Mouse (Mus musculus) CH12.LX (cell line): ENCODE results near the gene Bach2. TPM values are rescaled to one million over a fixed set of nuclear protein-coding genes. Genes with fewer than 3 reads are reported as not detected.

Source experiments
- DNase-seq: peaks from one replicate; pipeline ENCODE4 v3.0.0-alpha.2; 2013; ENCODE audit errors: extremely low read depth
- H3K27ac ChIP-seq: 2 replicates; pipeline ENCODE4 v1.5.1; 2012; ENCODE audit warnings: low read depth, mild to moderate bottlenecking, control low read depth, moderate library complexity; ENCODE audit not compliant: insufficient read depth
- H3K27me3 ChIP-seq: replicated peaks from 2 replicates; pipeline ENCODE3; 2012; ENCODE audit warnings: inconsistent platforms
- H3K36me3 ChIP-seq, 2 experiments: replicated peaks in 1 of 2; 2 replicates each; pipeline versions ENCODE3 to v1.6.1; 2012; ENCODE audit warnings: inconsistent platforms in 1 of 2, low read length in 1 of 2, mild to moderate bottlenecking in 1 of 2, mixed read lengths in 1 of 2, moderate library complexity in 1 of 2; ENCODE audit not compliant: control insufficient read depth in 1 of 2, insufficient read depth in 1 of 2
- H3K4me1 ChIP-seq, 2 experiments: 2 replicates each; pipeline ENCODE4 v1.6.1; 2012; ENCODE audit warnings: inconsistent platforms in 1 of 2, moderate library complexity in 1 of 2; ENCODE audit not compliant: insufficient read depth in 2 of 2, control insufficient read depth in 1 of 2
- H3K4me2 ChIP-seq: 2 replicates; pipeline ENCODE4 v1.6.1; 2012; ENCODE audit warnings: low read depth, mild to moderate bottlenecking, control low read depth; ENCODE audit not compliant: poor library complexity, insufficient read depth, severe bottlenecking
- H3K4me3 ChIP-seq, 3 experiments: fragments of 150-350 bp in 1 of 3; sonication (generic) in 1 of 3; replicated peaks in 1 of 3; 2 replicates each; pipeline versions ENCODE3 to v1.5.1; 2011 to 2012; ENCODE audit warnings: low read depth in 2 of 3, low read length in 2 of 3, mild to moderate bottlenecking in 2 of 3, moderate library complexity in 2 of 3, control low read depth in 1 of 3, improper control_type of control experiment in 1 of 3, inconsistent platforms in 1 of 3, mixed read lengths in 1 of 3; ENCODE audit not compliant: poor library complexity in 1 of 3
- H3K79me2 ChIP-seq: replicated peaks from 2 replicates; pipeline ENCODE4 v1.6.1; 2012; ENCODE audit warnings: mild to moderate bottlenecking, moderate library complexity; ENCODE audit not compliant: control insufficient read depth, poor library complexity, insufficient read depth, severe bottlenecking; ENCODE audit errors: extremely low read depth
- H3K9ac ChIP-seq: 2 replicates; pipeline ENCODE4 v1.6.1; 2012; ENCODE audit warnings: low read depth, mild to moderate bottlenecking, control low read depth, moderate library complexity; ENCODE audit not compliant: insufficient read depth
- H3K9me3 ChIP-seq: replicated peaks from 2 replicates; pipeline ENCODE3; 2012; ENCODE audit warnings: low read length, inconsistent platforms, mixed read lengths
- BHLHE40 ChIP-seq: IDR thresholded peaks from 2 replicates; pipeline ENCODE4 v1.6.1; 2011; ENCODE audit warnings: mild to moderate bottlenecking, low read depth, low read length, improper control_type of control experiment
- CHD1 ChIP-seq: IDR thresholded peaks from 2 replicates; pipeline ENCODE4 v1.6.1; 2012; ENCODE audit warnings: low read depth, low read length, improper control_type of control experiment, inconsistent platforms
- EP300 ChIP-seq: IDR thresholded peaks from 2 replicates; pipeline ENCODE4 v1.6.1; 2011; ENCODE audit warnings: low read length, improper control_type of control experiment
- ETS1 ChIP-seq: conservative IDR thresholded peaks from 2 replicates; pipeline ENCODE4 v1.6.1; 2012; ENCODE audit warnings: low read depth, mild to moderate bottlenecking, inconsistent platforms, low read length, improper control_type of control experiment, moderate library complexity
- HCFC1 ChIP-seq: IDR thresholded peaks from 2 replicates; pipeline ENCODE4 v1.6.1; 2012; ENCODE audit warnings: low read depth, mild to moderate bottlenecking, inconsistent platforms, low read length, improper control_type of control experiment
- IRF4 ChIP-seq: IDR thresholded peaks from 2 replicates; pipeline ENCODE4 v1.6.1; 2014; ENCODE audit warnings: low read depth, mild to moderate bottlenecking, inconsistent platforms, low read length, improper control_type of control experiment
- JUN ChIP-seq: IDR thresholded peaks from 2 replicates; pipeline ENCODE4 v1.6.1; 2011; ENCODE audit warnings: low read depth, mild to moderate bottlenecking, low read length, improper control_type of control experiment, moderate library complexity; ENCODE audit not compliant: insufficient read depth
- JUND ChIP-seq: conservative IDR thresholded peaks from 2 replicates; pipeline ENCODE4 v1.6.1; 2011; ENCODE audit warnings: low read depth, low read length, improper control_type of control experiment
- MAFK ChIP-seq: IDR thresholded peaks from 2 replicates; pipeline ENCODE4 v1.6.1; 2011; ENCODE audit warnings: low read length, improper control_type of control experiment; ENCODE audit not compliant: insufficient replicate concordance
- MAX ChIP-seq: IDR thresholded peaks from 2 replicates; pipeline ENCODE4 v1.6.1; 2011; ENCODE audit warnings: low read length, improper control_type of control experiment
- MAZ ChIP-seq: IDR thresholded peaks from 2 replicates; pipeline ENCODE4 v1.6.1; 2012; ENCODE audit warnings: low read depth, mild to moderate bottlenecking, inconsistent platforms, low read length, improper control_type of control experiment, moderate library complexity
- MEF2A ChIP-seq: IDR thresholded peaks from 2 replicates; pipeline ENCODE4 v1.6.1; 2014; ENCODE audit warnings: low read depth, mild to moderate bottlenecking, inconsistent platforms, low read length, improper control_type of control experiment, borderline replicate concordance
- MXI1 ChIP-seq: IDR thresholded peaks from 2 replicates; pipeline ENCODE4 v1.6.1; 2011; ENCODE audit warnings: mild to moderate bottlenecking, low read depth, low read length, improper control_type of control experiment
- PAX5 ChIP-seq: IDR thresholded peaks from 2 replicates; pipeline ENCODE4 v1.6.1; 2012; ENCODE audit warnings: low read length, inconsistent platforms, mixed read lengths
- RCOR1 ChIP-seq: conservative IDR thresholded peaks from 2 replicates; pipeline ENCODE4 v1.6.1; 2012; ENCODE audit warnings: low read depth, mild to moderate bottlenecking, inconsistent platforms, low read length, improper control_type of control experiment
- TBP ChIP-seq: conservative IDR thresholded peaks from 2 replicates; pipeline ENCODE4 v1.6.1; 2011; ENCODE audit warnings: low read depth, low read length, improper control_type of control experiment
- TCF12 ChIP-seq: IDR thresholded peaks from 2 replicates; pipeline ENCODE4 v1.6.1; 2014; ENCODE audit warnings: low read depth, mild to moderate bottlenecking, inconsistent platforms, low read length, improper control_type of control experiment
- UBTF ChIP-seq: IDR thresholded peaks from 2 replicates; pipeline ENCODE4 v1.6.1; 2012; ENCODE audit warnings: low read depth, mild to moderate bottlenecking, inconsistent platforms, low read length, improper control_type of control experiment, moderate library complexity
- USF1 ChIP-seq: IDR thresholded peaks from 2 replicates; pipeline ENCODE4 v1.6.1; 2014; ENCODE audit warnings: low read depth, mild to moderate bottlenecking, inconsistent platforms, low read length, improper control_type of control experiment
- USF2 ChIP-seq: conservative IDR thresholded peaks from 2 replicates; pipeline ENCODE4 v1.6.1; 2011; ENCODE audit warnings: low read depth, low read length, improper control_type of control experiment
- ZC3H11A ChIP-seq: IDR thresholded peaks from 2 replicates; pipeline ENCODE4 v1.6.1; 2012; ENCODE audit warnings: low read depth, mild to moderate bottlenecking, inconsistent platforms, low read length, improper control_type of control experiment
- ZKSCAN1 ChIP-seq: IDR thresholded peaks from 2 replicates; pipeline ENCODE4 v1.6.1; 2012; ENCODE audit warnings: low read depth, inconsistent platforms, low read length, improper control_type of control experiment, borderline replicate concordance
- ZMIZ1 ChIP-seq: IDR thresholded peaks from 2 replicates; pipeline ENCODE4 v1.6.1; 2012; ENCODE audit warnings: low read depth, mild to moderate bottlenecking, inconsistent platforms, low read length, improper control_type of control experiment
- ZNF384 ChIP-seq: IDR thresholded peaks from 2 replicates; pipeline ENCODE4 v1.6.1; 2012; ENCODE audit warnings: low read depth, low read length, improper control_type of control experiment, inconsistent platforms
- dilution Hi-C: fragments of 300-500 bp; cut with MboI; formaldehyde crosslinking; loops from 2 replicates; pipeline ENCODE4 v1.14.3; 2020; ENCODE audit warnings: low sequenced_read_pairs; ENCODE audit not compliant: extremely low pct_unique_long_range_greater_than_20kb, extremely low pct_ligation_motif_present
- in situ Hi-C: fragments of 300-500 bp; cut with MboI; formaldehyde crosslinking; loops from 3 replicates; pipeline ENCODE4 v1.14.3; 2019; ENCODE audit warnings: low sequenced_read_pairs, low pct_ligation_motif_present, low pct_unique_long_range_greater_than_20kb, mixed read lengths
- polyA plus RNA-seq: library from polyadenylated mRNA; unstranded; fragments of >175 nt; gene quantifications from 2 replicates; pipeline ENCODE4 v1.2.1, GENCODE M21; 2012; ENCODE audit warnings: low read depth; ENCODE audit not compliant: insufficient read length
- total RNA-seq, 2 experiments: library from RNA; depleted of rRNA; stranded (reverse); fragments of 300-350 nt in 1 of 2; fragments of >200 nt in 1 of 2; gene quantifications; 2 replicates each; pipeline ENCODE4 v1.2.3; 2012 to 2014

Bach2 gene
- total and polyA plus RNA-seq, 3 experiments, result 0.11 TPM; not detected in 2

DNA sequence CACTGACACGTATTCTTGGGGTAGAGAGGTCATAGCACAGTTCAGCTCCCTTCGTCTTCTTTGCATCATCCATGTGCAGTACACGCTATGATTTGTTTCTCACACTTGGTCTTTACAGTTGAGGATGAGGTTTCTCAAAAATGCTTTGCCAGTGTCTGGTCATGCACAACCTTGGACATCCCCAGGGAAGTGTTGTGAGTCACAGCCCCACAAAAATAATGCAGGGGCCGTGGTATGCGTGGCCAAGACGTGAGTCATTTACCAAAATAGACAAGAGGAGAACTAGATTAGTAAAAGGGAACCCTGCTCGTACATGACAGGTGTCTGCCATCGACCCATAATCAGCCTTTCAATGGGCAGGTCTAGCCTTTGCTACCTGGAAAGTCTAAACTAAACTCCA lies 152.7 kb downstream of the Bach2 start:
- no peak overlapping the region for H3K27ac ChIP-seq
- no peaks in the 10 kb centered on the region for H3K27me3 ChIP-seq
- no peak for TF ChIP-seq RCOR1
- TF ChIP-seq TBP, result no peak
- peak; percentile 93 for TF ChIP-seq BHLHE40
- peak; percentile 60; the same call in 1 of the 2 replicates for TF ChIP-seq JUN
- no peak for TF ChIP-seq PAX5
- no peak for TF ChIP-seq HCFC1
- TF ChIP-seq MEF2A, result peak; percentile 96
- 0 out of 2 replicates have a peak, but pooled peaks have one; percentile 28 for TF ChIP-seq MAFK
- 0 out of 2 replicates have a peak, but pooled peaks have one; percentile 29 for TF ChIP-seq JUND
- TF ChIP-seq TCF12, result peak; percentile 21; the same call in 1 of the 2 replicates
- peak; percentile 58; the same call in 1 of the 2 replicates for TF ChIP-seq MAX
- TF ChIP-seq EP300, result peak; percentile 78
- TF ChIP-seq ZKSCAN1, result no peak
- TF ChIP-seq MAZ, result no peak
- no peak for TF ChIP-seq USF1
- no peak for TF ChIP-seq CHD1
- peak; percentile 93 for TF ChIP-seq ETS1
- no peak for TF ChIP-seq USF2
- no peak for TF ChIP-seq UBTF
- no peak for TF ChIP-seq ZC3H11A
- no peak; the same call in 1 of the 2 replicates for TF ChIP-seq IRF4
- TF ChIP-seq, all 38 proteins: peak for 9
- H3K9ac ChIP-seq, result no peak overlapping the region
- no peaks in the 10 kb centered on the region for H3K79me2 ChIP-seq
- H3K4me2 ChIP-seq, result no peak overlapping the region
- no peaks in the 10 kb centered on the region for H3K36me3 ChIP-seq
- in situ Hi-C loops (no loop called here), dilution Hi-C loops (no loop called here)
- peak; percentile 89 for DNase-seq
- H3K9me3 ChIP-seq, result no peaks in the 10 kb centered on the region
- H3K4me1 ChIP-seq, result peaks cover 10 to 30% of the 10 kb centered on the region in 2 experiments; a peak in 3 of 4 replicates
- H3K4me3 ChIP-seq, result no peak overlapping the region

DNA sequence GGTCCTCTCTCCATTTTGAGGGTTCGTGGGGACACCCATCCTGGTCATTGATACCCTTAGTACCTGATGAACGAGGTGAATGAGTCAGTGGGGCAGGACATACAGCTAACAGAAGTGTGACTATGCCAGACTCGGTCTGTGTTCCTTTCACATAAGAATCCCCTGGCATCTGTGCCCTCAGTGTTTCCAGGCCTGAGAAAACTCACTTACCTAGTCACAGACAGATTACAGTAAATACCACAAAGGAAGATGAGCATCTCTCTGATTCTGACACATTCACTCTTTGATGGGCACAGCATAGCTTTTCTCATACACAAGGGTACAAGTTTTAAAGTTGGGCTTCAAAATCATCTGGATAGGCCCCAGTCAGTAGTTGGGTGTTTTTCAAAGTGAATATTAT lies 154.6 kb downstream of the Bach2 start:
- DNase-seq, result no peak
- no peaks in the 10 kb centered on the region for H3K9me3 ChIP-seq
- dilution Hi-C loops (no loop called here), in situ Hi-C loops (no loop called here)
- no peak overlapping the region for H3K27ac ChIP-seq
- TF ChIP-seq MXI1 (no peak), BHLHE40 (no peak), ZNF384 (no peak), EP300 (no peak), ZMIZ1 (no peak)
- H3K27me3 ChIP-seq, result no peaks in the 10 kb centered on the region
- H3K4me1 ChIP-seq, result peaks cover 8 to 26% of the 10 kb centered on the region in 2 experiments; a peak in 3 of 4 replicates
- H3K36me3 ChIP-seq, result no peaks in the 10 kb centered on the region
- no peak overlapping the region for H3K4me3 ChIP-seq
- no peak overlapping the region for H3K4me2 ChIP-seq
- no peak overlapping the region for H3K9ac ChIP-seq
- H3K79me2 ChIP-seq, result no peaks in the 10 kb centered on the region
